Mouse (Mus musculus) hindbrain, postnatal 0 days (tissue): ENCODE measurements at regions not wholly inside any gene's neighbourhood (a gene's known extent, or its start where the extent isn't known, plus 50 kb on each side); places are given as distances from the start of the nearest gene placed in this dataset.

ENCODE experiments used
- ATAC-seq: fragments of 200-750 bp; cut with Nextera tagmentation; 2 replicates; pipeline ENCODE4 v1.8.0; 2017; ENCODE audit warnings: mild to moderate bottlenecking, moderate TSS enrichment, moderate library complexity
- DNase-seq: peaks from one replicate; pipeline ENCODE4 v3.0.0-alpha.2; 2015; ENCODE audit warnings: low spot score
- H3K27ac ChIP-seq: fragments of 300-500 bp; sonication (generic); 2 replicates; pipeline ENCODE4 v1.5.1; 2014; ENCODE audit warnings: mild to moderate bottlenecking
- H3K27me3 ChIP-seq: fragments of 300-500 bp; sonication (generic); 2 replicates; pipeline ENCODE4 v1.6.1; 2014; ENCODE audit warnings: low read length, mixed read lengths; ENCODE audit not compliant: insufficient read depth
- H3K36me3 ChIP-seq: fragments of 300-500 bp; sonication (generic); 2 replicates; pipeline ENCODE4 v1.6.1; 2014; ENCODE audit warnings: low read length, mixed read lengths; ENCODE audit not compliant: insufficient read depth
- H3K4me1 ChIP-seq: fragments of 300-500 bp; sonication (generic); 2 replicates; pipeline ENCODE4 v1.6.1; 2014; ENCODE audit warnings: antibody characterized with exemption, low read length, mixed read lengths; ENCODE audit not compliant: insufficient read depth
- H3K4me2 ChIP-seq: fragments of 300-500 bp; sonication (generic); 2 replicates; pipeline ENCODE4 v1.6.1; 2014; ENCODE audit warnings: low read depth, mild to moderate bottlenecking, low read length, moderate library complexity, mixed read lengths
- H3K4me3 ChIP-seq: fragments of 300-500 bp; sonication (generic); 2 replicates; pipeline ENCODE4 v1.5.1; 2014; ENCODE audit warnings: low read length
- H3K9ac ChIP-seq: fragments of 300-500 bp; sonication (generic); replicated peaks from 2 replicates; pipeline ENCODE4 v1.6.1; 2014; ENCODE audit warnings: mild to moderate bottlenecking, low read length, moderate library complexity, mixed read lengths
- H3K9me3 ChIP-seq: fragments of 300-500 bp; sonication (generic); 2 replicates; pipeline ENCODE4 v1.6.1; 2016; ENCODE audit warnings: low read length, mixed read lengths
- CTCF ChIP-seq: IDR thresholded peaks from 2 replicates; pipeline ENCODE4 v1.5.1; 2016; ENCODE audit warnings: antibody characterized with exemption, control low read depth, low read depth
- WGBS: fragments of 180-500 bp; shearing (Covaris S2); extraction: QIAGEN DNeasy Blood & Tissue Kit; methylation state at CpG from one replicate; pipeline ENCODE4 v1.1.7; 2014; 5-methylcytosine and 5-hydroxymethylcytosine counted together

DNA sequence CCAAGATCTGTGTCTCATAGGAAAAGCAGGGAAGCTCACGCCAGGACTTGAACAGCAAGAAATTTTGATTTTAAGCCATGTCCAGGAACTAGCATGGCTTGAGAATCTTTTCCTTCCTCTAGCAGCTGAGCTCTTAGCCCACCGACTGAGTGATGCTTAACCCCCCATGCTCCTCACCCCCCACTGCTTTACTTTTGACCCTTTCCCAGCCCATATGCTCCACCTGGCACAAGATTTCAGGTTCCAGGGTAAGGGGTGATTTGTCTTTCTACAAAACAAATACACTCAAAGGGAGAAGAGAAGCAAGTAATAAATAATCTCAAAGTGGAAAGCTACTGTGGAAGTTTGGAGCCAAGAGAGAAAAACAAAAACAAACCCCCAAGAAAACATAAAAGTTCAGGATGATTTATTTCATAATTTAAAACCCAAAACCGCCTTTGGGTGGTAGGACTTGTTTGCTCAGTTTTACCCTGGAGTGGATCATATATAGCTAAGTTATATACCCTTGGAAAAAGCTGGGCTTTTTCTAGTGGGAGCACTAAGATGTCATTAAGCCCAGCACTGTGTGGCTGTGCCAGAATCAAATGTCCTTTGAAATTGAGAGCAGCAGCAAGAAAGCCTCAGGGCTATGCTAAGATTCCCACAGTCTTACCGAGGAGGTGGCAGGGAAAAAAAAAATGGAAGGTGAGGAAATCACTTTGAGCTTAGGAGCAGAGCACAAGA lies 372.4 kb upstream of the Isx start:
- Histone ChIP-seq H3K4me1 (no peaks in the 10 kb centered on the region), H3K27me3 (no peaks in the 10 kb centered on the region), H3K36me3 (no peaks in the 10 kb centered on the region), H3K4me2 (no peak overlapping the region), H3K9ac (no peak overlapping the region), H3K27ac (no peak overlapping the region), H3K4me3 (no peak overlapping the region), H3K9me3 (no peaks in the 10 kb centered on the region)
- no peak for TF ChIP-seq CTCF
- no peak for ATAC-seq
- DNase-seq: no peak
- WGBS: 44% methylated on average over 4 of the region's 4 CpGs

DNA sequence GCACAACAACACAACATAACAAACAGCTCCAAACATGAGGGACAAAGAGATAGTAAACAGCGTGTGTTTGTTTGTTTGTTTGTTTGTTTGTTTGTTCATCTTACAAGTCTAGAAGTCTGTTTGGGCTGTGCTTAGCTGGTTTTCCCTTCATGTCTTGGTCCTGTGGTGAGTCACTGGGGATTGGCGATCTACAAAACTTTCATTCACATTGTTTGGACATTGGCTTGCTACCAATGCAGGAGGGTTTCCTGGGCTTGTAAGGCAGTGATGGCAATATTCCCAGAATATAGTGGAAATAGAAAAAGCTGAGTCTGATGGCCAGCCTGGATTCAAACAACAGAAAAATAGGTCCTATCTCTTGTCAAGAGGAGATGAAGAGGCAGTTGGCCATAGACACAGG lies 371.7 kb upstream of the Isx start:
- H3K36me3 ChIP-seq: no peaks in the 10 kb centered on the region

More for the DNA sequence above, 371.7 kb upstream of the Isx start:
- Histone ChIP-seq H3K9ac (no peak overlapping the region), H3K4me1 (no peaks in the 10 kb centered on the region), H3K27ac (no peak overlapping the region), H3K4me2 (no peak overlapping the region), H3K4me3 (no peak overlapping the region), H3K27me3 (no peaks in the 10 kb centered on the region), H3K9me3 (no peaks in the 10 kb centered on the region)
- ATAC-seq (no peak), DNase-seq (peak; percentile 33)
- no peak for TF ChIP-seq CTCF
- WGBS: 63% methylated on average over 2 of the region's 2 CpGs
